Mouse (Mus musculus): Measurements from ENCODE around the gene Cln3.

DNA sequence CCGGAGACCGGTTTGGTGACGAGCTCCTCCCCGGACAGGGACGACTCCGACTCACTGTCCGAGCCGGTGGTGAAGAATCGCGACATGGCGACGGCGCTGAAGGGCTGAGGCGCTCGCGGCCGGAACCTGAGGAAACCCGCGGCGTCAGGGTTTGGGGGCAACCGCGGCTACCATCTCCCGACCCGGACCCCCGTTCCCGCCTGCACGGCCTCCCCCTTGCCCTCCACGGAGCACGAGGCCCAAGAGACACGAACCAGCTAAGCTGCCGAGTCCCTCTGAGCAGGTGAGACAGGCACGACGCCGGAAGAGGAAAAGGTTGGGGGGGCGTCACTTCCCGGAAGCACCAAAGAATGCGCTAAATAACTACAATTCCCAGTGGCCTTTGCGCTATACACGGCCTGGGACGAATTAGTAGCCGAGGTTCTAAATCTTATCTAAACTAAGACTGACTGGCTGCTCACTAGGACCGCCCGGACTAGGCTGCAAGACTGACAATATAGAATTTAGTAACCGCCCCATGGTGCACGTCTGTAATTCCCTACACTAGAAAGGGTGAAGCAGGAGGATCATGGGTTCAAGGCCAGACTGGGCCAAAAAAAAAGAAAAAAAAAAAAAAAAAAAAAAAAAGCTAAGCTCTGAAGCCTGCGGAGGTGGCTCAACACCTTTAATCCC lies 19.4 kb downstream of the Cln3 start, which contains the start of gene Eif3c:
- TF ChIP-seq POLR2A (IDR thresholded peaks at IDR 0.05; ENCODE audit: borderline replicate concordance, low read depth, low read length): peak; percentile 34; the same call in 1 of the 2 replicates
- no peak for TF ChIP-seq CTCF (IDR thresholded peaks at IDR 0.05; ENCODE audit: low read depth, low read length)

Measured in bone marrow macrophage, adult 2 months (primary cell).